Mouse (Mus musculus): Measurements from ENCODE around the gene Uxt.

The Uxt gene

GRCm38 (mm10) chrX:20961477-20962378, at the start of gene Uxt:
Uxt (minus strand) TSS chrX:20962017.
- peak; percentile 80 for DNase-seq (ENCODE audit: low read depth, low spot score)

- no peak for DNase-seq (ENCODE audit: low read depth, low spot score)
Measured at GRCm38 (mm10) chrX:20980901-20981300, 19.1 kb upstream of the Uxt start.

- peak; percentile 80 for DNase-seq (ENCODE audit: low read depth, low spot score)
Measured at GRCm38 (mm10) chrX:20950191-20950880, 11.5 kb downstream of the Uxt start, which contains the start of gene Elk1. Elk1 (minus strand) TSS chrX:20950608.

GRCm38 (mm10) chrX:20946055-20946454, 15.8 kb downstream of the Uxt start:
- DNase-seq (ENCODE audit: low read depth, low spot score) = no peak

GRCm38 (mm10) chrX:20931963-20932362, 29.9 kb downstream of the Uxt start:
- DNase-seq (ENCODE audit: low read depth, low spot score) = no peak

- DNase-seq (ENCODE audit: low read depth, low spot score) = no peak
Measured at GRCm38 (mm10) chrX:20931364-20931763, 30.5 kb downstream of the Uxt start, which contains the start of gene Cfp. Cfp (minus strand) TSS chrX:20931555.

- DNase-seq (ENCODE audit: low read depth, low spot score) = no peak
Measured at GRCm38 (mm10) chrX:20929859-20930258, 32.0 kb downstream of the Uxt start.

- no peak for DNase-seq (ENCODE audit: low read depth, low spot score)
Measured at GRCm38 (mm10) chrX:20924976-20925375, 36.8 kb downstream of the Uxt start.

- DNase-seq (ENCODE audit: low read depth, low spot score) = no peak
Measured at GRCm38 (mm10) chrX:20923506-20923905, 38.3 kb downstream of the Uxt start.

GRCm38 (mm10) chrX:20921366-20921765, 40.5 kb downstream of the Uxt start:
- DNase-seq (ENCODE audit: low read depth, low spot score) = no peak

- DNase-seq (ENCODE audit: low read depth, low spot score) = peak; percentile 72
Measured at GRCm38 (mm10) chrX:20920844-20921364, 40.9 kb downstream of the Uxt start, which contains the start of gene Syn1. Syn1 (minus strand) TSS chrX:20921004.

GRCm38 (mm10) chrX:20920249-20920843, 41.5 kb downstream of the Uxt start:
- no peak for DNase-seq (ENCODE audit: low read depth, low spot score)

- no peak for DNase-seq (ENCODE audit: low read depth, low spot score)
Measured at GRCm38 (mm10) chrX:20915075-20915474, 46.7 kb downstream of the Uxt start.

GRCm38 (mm10) chrX:20913726-20914125, 48.1 kb downstream of the Uxt start:
- no peak for DNase-seq (ENCODE audit: low read depth, low spot score)

GRCm38 (mm10) chrX:20910074-20910473, 51.7 kb downstream of the Uxt start:
- DNase-seq (ENCODE audit: low read depth, low spot score) = no peak

All from embryo, embryonic 11.5 days (tissue).